Mouse (Mus musculus) WW6 (cell line): ENCODE measurements around the gene Meis2.

ENCODE experiments used
- DNase-seq: peaks from one replicate; pipeline ENCODE4 v3.0.0-alpha.2; 2013; ENCODE audit warnings: low read depth, low spot score

Gene Meis2

DNA sequence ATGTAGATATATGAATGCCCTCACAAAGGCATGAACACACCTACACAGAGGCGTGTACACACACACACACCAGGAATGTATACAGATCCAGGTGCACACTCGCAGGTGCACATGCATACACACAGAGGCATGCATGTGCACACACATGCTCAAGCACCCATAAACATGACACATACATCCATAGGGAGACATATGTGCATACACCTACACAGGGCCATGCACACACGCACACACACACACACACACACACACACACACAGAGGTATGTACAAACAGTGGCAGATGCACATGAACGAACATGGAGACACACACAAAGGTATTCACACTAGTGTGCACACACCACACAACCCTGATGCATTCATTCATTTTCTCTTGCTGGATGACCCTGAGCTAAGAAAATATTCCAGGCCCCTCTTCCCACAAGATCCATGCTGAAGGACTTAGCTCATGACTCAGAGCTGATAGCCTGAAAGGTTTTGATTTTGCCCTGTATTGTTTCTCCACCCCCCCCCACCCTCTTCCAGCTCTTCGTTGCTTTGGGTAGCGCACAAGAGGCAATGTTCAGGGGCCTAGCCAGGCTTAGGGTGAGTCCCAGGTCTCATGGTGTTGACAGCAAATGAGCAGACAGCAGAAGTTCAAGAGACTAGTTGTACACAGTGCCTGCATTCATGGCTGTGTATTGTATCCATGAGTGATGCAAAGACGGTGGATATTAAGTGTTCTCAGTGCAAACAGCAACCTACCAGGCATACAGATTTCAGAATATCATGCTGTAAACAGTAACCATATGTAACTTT, 116.8 kb downstream of the Meis2 start:
- no peak for DNase-seq

DNA sequence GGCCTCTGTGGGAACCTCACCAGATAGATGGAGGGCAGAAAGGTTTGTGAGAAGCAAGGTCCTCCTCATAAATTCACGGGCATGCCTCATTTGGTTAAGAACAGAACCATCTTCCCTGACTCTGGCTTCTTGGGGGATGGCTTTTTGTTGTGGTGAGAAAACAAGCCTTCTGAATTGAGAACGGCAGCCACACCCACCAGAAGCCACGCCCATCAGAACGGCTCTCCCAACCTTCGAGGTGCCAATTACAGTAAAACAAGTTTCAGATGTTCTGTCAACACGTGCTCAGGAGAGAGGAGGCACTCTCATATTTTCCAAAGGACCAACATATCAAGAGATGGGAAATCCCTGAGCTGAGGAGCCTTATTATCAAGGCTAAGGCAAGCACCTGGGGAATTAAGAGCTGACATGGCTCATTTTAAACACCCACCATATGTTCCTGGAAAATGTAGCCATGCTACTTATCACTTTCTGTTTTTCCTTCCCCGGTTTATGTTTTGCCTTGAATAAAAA, 117.9 kb downstream of the Meis2 start:
- peak; percentile 13 for DNase-seq

DNA sequence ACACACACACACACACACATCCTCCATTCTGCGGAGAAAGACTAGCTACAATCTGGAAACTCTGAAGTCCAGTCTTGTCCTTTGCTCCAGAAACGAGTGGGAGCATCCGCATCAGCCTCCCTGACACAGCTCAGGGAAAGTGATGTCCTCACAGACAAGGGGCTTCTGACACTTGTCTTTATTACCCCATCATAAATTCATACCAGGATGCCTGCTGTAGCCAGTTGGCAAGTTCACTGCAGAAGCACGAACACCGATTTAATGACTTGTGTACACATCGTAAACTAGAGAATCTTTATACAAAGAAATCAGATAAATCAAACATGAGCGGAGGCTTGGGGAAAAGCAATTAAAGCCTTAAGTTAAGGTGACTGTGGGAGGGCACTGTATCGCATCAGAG, 122.6 kb downstream of the Meis2 start:
- no peak for DNase-seq

DNA sequence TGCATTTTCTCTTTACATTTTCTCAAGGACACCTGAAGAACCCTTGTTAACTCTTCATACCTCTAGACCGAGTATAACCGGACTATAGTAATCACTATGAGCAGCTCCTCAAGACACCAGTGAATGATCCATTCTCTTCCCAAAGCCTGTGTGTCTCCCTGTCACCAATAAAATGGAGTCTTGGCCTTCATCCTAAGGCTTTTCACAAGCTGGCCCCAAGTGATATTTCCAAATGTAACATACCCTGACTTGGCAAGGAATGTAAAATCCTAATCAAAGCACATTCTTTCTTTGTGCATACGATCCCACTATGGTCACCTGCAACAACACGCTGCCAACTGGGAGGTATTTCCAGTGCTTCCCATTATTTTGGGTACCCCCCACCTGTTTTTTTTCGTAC, 125.8 kb downstream of the Meis2 start:
- no peak for DNase-seq

DNA sequence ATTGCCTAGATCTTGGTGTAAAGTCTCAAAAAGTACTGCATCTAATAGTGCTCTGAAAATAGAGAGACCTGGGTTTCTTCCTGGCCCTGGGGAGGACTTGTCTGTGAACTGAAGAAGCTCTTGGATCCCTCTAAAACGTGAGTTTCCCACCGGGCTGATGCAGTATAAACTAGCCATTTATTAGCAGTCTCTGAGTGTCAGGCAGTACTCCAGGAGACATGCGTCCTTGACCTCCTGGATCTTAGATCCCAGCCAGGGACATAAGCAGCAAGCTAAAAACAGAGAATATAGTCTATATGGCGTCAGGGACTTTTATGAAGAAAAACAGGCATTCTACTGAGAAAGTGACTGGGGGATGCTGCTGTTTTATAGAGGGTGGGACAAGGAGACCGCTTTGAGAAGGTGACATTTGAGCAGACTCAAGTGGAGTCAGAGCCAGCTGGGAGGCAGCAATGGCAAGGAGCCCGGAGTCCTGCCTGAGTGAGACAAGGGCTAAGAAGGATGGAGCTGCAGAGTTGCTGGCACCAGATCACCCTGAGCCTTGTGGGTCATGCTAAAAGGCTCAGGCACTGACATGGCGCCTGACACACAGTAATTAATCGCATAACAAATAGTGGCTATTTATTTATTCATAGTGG, 126.6 kb downstream of the Meis2 start:
- no peak for DNase-seq

DNA sequence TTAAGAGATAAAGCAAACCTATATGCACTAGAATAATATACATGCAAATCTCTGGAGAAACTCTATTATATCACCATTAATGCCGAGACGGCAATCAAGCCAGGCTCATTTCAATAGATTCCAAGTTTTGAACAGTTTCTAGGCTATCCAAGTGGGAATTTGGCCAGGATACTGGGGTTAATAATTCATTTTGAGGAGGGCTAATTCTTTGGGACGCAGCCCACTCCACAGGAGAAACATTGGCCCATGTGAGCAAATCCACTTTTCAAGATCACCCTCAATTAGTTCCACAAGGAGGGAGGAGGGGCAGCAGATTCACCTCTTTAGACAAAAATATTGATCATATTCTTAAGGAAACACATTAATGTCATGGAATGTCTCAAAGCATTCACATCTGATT, 127.3 kb downstream of the Meis2 start:
- DNase-seq = no peak

DNA sequence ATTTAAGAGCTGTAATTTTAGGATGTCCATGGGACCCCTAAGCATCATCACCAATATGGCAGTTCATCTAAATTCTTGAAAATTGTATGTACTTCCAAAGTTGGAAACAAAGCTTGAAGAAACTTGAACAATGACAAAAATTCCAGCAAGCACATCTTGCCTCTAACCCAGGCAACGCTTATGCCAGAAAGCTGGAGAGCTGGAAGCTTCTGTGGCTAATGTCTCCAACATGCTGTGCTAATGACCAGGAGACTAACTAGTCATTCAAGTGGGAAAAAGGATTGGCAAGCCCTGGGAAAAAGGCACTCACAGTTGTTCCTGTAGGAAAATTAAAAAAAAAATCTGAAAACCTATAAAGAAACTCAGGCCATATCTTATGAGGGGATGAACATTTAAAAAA, 127.7 kb downstream of the Meis2 start:
- no peak for DNase-seq

DNA sequence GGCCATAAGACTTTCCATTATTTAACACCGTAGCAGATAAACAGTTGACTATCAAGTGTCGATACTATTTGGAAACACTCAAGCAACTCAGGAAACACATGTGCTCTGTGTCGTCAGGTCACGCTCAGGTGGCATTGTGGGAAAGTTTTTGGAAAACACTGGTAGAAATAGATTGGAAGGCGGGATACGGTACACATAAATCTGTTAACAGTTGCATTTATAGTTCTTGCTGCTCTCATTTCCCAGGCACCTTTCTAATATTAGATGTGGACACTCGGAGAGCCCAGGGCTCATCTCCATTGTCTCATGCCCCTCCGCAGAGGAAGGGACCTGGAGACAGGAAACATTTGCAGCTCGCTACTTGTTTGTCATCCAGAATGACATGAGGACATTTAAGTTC, 128.9 kb downstream of the Meis2 start:
- DNase-seq = no peak

DNA sequence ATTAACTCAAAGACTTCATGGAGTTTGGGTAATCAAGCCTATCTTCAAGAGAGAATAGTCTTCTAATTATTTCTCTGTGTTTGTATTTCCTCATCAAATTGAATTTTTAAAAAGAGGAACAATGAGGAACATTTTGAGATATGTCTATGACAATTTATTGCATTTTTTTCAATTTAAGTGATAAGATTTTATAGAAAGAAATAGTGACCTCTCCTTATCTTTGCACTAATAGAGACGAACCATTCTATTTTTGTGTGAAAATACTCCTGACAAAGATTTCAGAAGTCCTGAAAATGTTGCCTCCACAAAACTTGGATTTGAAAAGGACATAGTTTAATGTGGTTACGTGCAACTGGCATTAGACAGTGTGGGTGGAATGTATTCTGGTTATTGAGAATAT, 131.3 kb downstream of the Meis2 start:
- no peak for DNase-seq

DNA sequence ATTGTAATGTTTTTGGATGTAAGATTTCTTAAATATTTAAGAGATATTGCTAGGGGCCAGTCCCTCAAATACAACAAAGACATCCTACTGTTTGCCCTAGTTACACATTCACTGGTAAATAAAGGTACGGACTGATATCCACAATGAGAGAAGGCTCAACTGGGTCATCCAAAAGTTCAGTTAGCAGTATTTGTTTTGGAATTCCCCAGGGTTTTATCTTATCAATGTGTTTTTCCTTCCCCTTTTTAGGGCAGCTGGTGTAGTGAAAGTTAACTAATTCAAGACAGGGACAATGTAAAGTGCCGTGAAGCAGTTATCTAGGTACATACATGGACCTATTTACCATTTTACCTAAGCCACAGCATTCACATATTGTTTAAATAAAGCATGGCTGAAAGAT, 132.4 kb downstream of the Meis2 start:
- no peak for DNase-seq

DNA sequence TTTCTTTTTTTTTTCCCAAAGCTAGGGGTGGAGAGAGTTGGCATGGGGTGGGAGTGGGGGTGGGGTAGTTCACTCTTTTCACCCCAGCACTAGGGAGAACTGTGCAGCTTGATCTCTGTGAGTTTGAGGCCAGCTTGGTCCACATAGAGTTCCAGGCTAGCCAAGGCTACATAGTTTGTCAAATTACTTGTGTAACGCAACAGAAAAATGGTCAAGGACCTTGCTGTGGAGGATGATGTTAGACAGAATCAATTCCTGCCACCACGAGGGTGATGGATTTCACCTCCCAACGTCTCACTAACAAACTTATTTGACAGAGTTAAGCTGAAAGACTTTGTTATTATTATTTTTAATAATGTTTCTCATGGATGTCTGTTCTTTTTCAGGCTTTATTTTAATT, 139.9 kb downstream of the Meis2 start:
- DNase-seq = no peak

DNA sequence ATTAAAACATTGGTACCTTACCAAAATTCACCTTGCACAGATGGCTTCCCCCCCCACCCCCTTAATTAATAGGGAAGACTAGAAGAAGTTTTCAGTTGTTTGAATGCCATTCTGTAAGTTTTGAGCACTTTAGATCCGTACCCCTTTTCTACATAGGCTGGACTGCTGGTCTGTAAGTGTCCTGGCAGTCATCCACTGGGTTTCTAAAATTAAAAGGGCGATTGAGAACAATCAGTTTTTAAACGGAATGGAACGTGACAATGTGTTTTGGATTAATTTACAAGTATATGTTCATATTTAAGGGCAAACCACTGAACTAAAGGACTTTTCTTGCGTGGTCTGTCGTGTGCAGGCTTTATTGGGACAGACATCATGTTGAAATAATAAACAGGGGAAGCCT, 141.2 kb downstream of the Meis2 start:
- no peak for DNase-seq

DNA sequence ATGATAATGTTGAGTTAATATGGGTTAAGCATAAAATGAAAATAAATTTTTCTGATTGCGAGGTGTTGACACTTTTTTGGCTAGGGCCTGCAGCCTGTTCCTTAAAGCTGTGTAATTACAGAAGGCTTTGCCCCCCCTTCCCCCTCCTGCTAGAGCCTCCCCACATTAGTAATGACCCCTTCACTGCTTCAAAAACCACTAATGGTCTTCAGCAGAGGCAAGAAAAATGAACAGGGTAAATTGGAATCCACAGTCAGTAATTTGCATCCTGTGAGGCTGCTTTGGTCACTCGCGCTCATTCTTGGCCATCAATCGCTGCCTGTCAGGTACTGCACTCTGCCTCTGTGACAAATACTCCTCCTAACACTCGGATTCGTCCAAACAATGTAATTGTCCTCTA, 142.4 kb downstream of the Meis2 start:
- no peak for DNase-seq

DNA sequence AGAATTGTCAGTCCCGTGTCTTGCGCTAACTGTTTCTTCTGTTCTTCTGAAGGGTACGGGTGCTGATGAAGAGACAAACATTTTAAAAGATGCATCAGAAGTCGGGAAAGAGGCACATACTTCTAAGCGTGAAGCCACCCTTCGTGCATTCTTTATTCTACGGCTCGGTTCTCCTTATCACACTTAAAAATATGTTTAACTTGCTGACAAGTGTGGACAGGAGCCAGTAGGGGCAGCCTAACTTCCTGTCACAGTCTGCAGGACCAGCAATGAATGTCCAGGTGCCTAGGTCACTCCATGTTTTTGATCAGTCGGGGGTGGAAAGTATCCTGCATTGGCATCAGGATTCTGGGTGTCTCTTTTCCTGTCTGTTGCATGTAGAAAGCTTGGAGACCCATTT, 144.0 kb downstream of the Meis2 start:
- DNase-seq = no peak

DNA sequence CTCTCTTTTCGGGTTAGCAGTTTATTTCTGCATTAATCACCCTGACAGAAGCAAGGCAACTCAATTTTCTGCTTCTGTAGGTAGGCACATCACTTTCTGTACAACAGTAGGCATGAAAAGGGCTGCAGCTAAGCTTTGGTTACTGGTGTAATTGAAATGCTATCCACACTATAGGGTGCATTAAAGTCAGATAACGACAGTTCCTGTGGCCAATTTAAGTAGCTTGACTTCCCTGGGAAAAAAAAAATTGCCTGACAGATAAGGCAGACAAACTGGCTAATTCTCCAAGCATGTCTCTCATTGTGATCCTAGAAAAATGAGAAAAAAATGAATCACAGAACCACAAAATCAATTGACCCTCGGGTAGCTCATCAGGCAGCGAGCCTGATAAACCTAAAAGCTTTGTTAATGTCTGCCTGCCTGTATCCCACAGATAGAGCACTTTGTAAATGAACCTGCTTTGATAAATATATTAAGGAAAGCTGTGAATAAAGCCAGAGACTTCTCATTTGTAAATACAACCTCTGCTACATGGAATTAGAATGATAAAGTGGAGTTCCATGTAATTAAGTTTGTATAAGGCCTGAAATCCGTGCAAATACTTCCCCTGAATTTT, 145.2 kb downstream of the Meis2 start:
- DNase-seq = no peak

DNA sequence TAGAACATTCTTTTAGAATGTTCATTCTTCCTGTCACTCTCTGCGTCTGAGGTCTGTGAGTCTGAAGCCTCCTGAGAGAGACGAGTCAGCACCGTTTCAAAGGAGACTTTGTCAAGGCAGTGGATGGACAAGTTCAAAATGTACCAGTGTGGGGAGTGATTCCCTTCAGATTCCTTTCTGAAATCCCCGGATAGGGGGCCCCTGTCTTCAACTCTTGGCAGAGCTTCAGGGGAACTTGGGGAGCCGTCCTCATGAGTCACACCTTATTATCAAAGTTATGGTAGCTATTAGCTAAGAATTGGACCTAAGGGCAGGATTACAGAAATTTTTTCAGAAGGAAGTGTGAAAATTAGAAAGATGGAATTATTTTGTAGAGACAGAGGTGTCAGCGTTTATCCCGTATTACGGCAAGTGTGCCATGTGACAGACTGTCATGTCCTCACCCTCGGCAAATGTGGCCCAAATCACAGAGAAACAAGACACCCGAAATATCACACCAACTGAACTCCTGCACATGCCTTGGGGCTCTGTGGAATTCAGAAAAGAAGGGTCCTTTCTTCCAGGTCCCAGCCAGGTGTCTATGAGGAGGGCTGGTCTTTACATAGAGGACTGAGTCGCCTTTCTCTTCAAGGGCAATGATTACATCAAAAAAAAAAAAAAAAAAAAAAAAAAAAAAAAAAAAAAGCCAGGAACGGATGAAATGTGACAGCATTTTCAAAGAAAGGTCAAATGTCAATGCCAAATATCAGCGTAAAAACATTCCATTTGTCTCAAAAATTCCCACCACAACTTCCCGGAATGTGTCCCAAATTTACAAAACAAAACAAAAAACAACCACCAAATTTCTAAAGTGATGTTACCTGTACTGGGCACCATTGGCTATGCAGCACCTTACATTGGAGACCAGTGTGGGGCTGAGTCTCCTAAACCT, 146.2 kb downstream of the Meis2 start:
- DNase-seq = no peak

DNA sequence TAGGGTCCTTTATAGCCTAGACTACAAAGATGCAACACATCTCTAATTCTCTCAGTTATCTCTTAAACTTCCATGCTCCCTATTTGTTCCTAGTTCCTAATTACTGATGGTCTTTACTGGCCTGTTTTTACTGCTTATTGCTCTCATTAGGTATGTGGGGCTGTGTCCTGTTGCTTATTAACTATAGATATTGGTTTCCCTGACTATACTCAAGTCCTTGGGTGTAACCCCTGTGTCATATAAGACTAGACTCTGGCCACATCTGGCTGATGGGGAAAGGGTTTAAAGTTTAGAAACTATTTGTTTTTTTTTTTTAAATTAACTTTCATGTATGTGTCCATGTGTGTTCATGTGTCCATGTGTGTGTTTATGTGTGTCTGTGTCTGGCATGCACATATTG, 147.1 kb downstream of the Meis2 start:
- no peak for DNase-seq

DNA sequence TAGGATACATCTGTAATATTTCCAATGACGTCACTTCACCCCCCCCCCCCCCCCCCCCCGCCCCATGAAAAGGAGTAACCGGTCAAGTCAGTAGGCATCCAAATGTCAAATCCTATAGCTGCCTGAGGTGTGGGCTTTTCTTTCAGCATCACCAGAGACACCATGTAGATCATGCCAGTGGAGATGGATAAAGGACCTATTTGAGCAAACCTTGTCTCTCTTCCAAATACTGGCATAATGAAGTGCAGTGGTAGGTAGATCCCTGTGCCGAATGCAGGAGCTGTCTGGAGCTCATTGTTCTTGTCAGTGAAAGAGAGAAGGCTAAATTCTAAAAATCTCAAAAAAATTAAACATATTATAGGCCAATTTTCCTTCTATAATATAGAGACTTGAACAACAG, 151.1 kb downstream of the Meis2 start:
- no peak for DNase-seq

DNA sequence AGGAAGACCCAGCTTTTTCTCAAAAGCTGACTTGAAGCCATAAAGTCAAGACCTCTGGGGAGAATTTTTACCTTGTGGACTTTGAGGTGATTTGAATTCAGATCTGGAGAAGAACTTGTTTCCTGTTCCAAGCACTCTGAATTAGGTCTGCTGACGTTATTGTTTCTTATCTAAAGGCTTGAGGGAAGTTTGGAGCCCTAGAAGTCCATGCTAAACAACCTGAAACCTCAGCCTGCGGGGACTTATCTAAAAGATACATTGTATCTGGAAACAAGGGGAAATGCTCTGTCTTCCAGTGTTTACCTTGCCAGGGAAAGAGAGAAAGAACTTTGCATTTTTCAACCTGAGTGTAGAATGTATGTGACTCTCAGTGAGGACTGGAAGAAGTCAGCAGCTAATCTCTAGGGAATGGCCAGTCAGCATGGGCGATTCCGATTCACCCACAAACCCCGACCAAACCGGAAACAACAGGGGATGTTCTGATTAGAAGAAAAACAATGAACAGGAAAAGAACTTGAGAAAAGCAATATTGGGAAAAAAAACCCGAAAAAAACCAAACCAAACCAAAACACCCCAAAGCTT, 152.6 kb downstream of the Meis2 start:
- DNase-seq = no peak

DNA sequence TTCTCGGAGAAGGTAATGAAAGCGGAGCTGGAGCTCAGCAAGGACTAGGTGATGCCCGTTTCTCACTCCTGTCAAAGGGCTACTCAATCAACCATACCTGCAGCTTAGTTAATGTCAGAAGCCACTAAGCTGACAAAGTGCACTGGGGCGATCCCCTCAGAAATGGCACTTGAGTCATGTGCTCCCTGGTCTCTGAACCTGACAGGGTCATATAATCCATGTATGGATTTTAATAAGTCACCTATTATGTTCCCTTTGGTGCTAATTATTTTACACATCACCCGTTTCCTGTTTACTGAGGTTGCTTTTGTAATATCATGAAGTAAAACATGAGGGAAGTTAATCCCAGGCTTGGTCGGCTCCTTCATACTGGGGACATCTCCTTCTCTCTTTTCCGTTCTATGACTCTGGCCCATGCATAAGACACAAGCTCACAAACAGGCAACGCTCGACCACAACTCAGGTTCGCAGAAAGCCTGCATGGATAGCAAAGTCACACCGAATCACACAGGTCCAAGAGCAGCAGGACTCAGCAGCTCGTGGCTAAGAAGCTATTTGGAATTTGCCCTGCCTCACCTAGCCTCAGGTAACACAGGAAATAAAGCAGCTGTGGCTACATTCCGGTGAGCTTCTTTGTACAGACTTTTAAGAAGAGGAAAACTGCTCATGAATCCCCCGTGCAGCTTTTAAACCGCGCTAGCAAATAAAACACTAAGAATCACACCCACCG, 153.6 kb downstream of the Meis2 start:
- no peak for DNase-seq

DNA sequence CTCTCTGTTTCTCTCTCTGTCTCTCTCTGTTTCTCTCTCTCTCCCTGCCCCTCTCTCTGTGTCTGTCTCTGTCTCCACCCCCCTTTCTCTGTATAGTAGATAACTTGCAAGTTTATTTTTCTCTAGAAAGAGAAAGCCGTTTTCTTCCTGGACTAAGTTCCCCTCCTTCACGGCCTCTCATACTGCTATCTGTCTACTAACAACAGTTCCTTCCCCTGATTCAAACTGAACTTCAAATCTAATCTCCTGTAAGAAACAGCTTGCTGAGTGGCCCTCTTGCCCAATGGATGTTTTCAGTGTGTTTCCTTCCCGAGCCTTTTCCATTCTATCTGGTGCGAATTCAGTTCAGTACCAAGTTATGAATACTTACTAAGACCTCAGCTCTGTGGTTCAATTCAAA, 155.4 kb downstream of the Meis2 start:
- no peak for DNase-seq
